Mouse (Mus musculus) left cerebral cortex, postnatal 36 days (tissue): Measurements from ENCODE around the gene Bcl6b. TPM values are rescaled to one million over a fixed set of nuclear protein-coding genes. Genes with fewer than 3 reads are reported as not detected.

Source experiments
- DNase-seq, 2 experiments: peaks; one replicate each; pipeline ENCODE4 v3.0.0; 2021 to 2022; ENCODE audit warnings: low spot score in 2 of 2, mixed read lengths in 1 of 2
- intact Hi-C: fragments of 180-260 bp; cut with DNase I; formaldehyde crosslinking; loops from one replicate; pipeline ENCODE4 v1.15.1; 2025
- total RNA-seq, 2 experiments: library from RNA; stranded (reverse); gene quantifications; 2 replicates each; pipeline ENCODE4 v1.2.3; 2021

Gene Bcl6b
- total RNA-seq, 2 experiments from 2014 or later = 1.7 to 1.8 TPM

DNA sequence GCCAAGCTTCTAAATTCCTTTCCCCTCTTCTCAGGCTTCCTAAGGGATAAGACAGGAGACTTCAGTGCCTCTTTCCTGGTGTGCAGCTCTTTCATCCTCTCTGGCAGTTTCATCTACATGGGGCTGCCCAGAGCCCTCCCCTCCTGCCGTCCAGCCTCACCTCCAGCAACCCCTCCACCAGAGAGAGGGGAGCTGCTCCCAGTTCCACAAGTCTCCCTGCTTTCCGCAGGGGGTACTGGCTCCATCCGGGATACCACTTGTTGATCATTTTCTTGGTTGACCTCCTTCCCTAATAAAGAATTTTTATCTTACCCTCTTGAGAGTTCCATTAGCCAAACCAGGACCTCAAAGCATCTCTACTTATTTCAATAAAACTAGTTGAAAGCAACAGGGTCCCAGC, 13.5 kb downstream of the Bcl6b start:
- intact Hi-C loops = no loop called here
- DNase-seq = no peak

DNA sequence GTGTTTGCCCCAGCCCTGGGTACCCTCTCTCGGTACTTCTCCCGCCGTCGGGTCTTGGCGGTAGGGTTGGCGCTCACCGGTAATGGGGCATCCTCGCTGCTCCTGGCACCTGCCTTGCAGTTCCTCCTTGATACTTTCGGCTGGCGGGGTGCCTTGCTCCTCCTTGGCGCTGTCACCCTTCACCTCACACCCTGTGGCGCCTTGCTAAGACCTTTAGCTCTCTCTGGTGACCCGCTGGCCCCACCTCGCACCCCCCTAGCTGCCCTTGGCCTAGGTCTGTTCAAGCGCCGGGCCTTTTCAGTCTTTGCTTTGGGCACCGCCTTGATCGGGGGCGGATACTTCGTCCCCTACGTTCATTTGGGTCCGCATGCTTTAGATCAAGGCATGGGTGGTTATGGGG, 14.3 kb downstream of the Bcl6b start:
- intact Hi-C loops = no loop called here
- no peak for DNase-seq

DNA sequence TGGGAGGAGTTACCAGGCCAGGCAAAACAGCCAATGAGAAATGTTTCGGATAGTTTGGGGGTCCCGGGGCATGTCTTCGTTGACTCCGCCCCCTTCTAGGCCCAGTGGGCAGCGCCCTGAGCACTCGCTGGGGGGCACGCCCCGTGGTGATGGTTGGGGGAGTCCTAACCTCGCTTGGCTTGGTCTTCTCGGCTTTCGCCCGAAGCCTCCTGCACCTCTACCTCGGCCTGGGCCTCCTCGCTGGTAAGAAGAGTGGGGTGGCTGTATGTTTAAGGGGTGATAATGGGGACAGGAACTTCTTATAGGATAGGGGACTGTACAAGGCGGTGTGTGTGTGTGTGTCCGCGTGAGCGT, 14.8 kb downstream of the Bcl6b start:
- intact Hi-C loops = loop anchor here (5.0 kb wide), 2 partner anchors 158 to 283 kb away; no protein-coding TSS in a partner anchor
- DNase-seq = no peak

DNA sequence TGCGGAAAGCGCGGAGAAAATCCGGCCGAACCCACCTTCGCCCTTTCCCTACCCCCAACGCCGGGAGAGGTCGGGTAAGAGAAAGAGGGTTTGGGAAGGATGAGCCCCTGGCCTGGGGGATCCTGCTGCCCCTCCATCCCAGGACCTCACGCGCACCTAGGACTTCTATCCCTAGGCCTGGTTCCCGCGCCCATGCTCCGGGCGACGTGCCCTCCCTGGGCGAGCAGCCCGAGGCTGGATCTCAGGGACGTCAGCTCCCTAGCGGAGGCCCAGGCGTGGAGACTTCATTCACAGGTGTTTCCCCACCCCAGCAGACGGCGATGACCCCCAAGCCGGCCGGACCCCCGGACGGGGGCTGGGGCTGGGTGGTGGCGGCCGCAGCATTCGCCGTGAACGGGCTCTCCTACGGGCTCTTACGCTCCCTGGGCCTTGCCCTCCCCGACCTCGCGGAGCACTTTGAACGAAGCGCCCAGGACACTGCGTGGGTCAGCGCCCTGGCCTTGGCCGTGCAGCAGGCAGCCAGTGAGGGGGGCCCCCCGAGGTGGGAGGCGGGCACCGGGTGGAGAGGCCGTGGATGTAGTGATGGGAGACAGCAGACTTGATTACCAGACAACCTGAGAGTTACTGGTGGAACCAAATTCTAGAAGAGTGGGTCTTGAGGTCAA, 15.3 kb downstream of the Bcl6b start:
- peak in 1 of 2 experiments; percentile 56 for DNase-seq
- intact Hi-C loops = loop anchor here (5.0 kb wide), 2 partner anchors 157 to 282 kb away; no protein-coding TSS in a partner anchor

DNA sequence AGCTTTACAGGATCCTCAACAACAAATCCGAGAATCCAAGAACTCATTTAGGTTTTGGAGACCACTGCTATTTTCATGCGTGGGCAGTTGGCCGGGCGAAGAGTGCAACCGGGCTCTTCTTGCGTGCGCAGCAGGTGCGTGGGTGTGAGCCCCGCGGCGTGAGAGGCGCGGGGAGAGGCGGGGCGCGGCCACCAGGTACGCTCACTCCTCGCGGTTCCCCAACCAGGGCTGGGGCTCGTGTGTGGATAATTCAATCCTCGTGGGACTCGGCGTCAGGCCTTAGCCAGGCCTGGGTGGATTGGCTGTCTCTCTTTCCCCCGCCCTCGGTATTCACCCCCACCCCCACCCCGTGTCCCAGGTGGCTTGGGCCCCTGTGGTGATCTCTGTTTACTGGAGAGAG, 15.9 kb downstream of the Bcl6b start:
- peak in 1 of 2 experiments; percentile 60 for DNase-seq

DNA sequence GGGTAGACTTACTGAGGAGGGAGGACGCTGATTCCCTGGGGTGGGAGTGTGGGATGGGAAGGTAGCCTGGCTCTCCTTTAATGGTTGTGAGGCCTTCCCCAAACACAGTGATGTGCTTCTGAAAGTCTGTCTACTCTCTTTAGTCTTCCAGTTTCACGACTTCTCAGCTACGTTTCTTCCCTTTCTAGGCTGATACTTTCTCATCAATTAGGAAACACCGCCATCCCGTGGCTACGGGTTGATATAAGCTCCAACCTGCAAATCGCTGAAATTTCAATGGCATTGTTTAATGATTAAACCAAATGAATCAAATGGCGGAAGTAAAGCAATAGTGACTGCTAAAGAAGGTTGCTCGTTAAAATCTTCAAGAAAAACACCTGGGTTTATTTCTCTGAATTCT, 16.7 kb downstream of the Bcl6b start:
- no peak for DNase-seq
- intact Hi-C loops = loop anchor here (5.0 kb wide), 2 partner anchors 156 to 281 kb away; no protein-coding TSS in a partner anchor

More for the DNA sequence above, 15.9 kb downstream of the Bcl6b start:
- intact Hi-C loops = loop anchor here (5.0 kb wide), 2 partner anchors 156 to 281 kb away; no protein-coding TSS in a partner anchor

DNA sequence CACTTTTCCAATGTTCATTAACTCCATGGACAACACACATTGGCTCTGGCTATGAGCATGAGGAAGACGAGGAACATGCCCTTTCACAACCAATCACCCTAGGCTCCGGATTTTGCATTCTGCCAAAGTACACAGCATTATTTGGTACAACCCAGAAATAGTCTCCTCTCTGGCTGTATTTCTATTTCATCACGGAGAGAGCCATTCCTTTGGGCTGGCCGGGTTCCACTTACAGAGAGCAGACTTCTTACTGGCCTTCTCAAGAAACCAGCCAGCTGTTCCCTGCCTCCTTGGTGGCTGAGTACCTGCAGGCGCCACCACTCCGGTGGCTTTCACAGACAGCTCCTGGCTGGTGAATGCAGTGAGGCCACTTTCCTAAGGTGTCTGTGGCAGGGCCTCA, 17.2 kb downstream of the Bcl6b start, which contains the start of gene Slc16a11:
TSS of gene Slc16a11 (plus strand) at position 330 of the 400 bp plus-strand sequence.
- DNase-seq = no peak

DNA sequence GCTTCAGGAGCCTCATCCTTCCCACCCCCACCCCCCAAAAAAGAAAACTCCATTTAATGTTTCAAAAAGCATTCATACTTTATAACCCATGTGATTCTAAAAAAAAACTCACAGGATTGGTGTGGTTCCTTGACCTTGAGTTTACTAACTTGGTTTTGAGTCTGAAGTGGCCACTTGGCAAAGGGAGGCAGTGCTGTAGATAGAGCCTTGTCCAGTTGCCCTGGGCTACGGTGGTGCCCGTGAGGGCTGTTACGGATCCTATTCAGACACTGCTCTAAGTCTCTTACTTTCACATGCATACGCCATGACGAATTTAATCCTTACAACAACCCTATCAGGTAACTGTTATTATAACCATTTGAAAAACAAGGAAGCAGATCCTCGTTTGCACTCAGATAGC, 17.6 kb downstream of the Bcl6b start:
- DNase-seq = no peak

More for the DNA sequence above, 17.2 kb downstream of the Bcl6b start, which contains the start of gene Slc16a11:
- intact Hi-C loops = loop anchor here (5.0 kb wide), 2 partner anchors 155 to 280 kb away; no protein-coding TSS in a partner anchor

DNA sequence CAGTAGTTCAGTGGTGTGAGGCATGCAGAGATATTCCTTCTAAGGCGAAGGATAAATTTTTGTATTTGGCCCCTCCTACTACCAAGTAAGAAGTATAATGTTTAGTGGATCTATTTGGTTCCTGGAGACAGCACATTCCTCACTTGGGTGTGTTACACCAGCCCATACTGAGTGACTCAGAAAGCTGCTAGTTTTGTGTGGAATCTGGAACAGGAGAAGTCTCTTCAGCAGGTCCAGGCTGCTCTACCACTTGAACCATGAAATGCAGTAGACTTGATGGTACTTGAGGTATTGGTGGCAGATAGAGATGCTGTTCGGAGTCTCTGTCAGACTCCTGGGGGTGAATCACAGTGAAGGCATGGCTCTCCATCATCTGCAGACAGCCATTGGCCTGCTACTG, 18.9 kb downstream of the Bcl6b start:
- no peak for DNase-seq
- intact Hi-C loops = loop anchor here (5.0 kb wide), 2 partner anchors 153 to 278 kb away; no protein-coding TSS in a partner anchor

More for the DNA sequence above, 17.6 kb downstream of the Bcl6b start:
- intact Hi-C loops = loop anchor here (5.0 kb wide), 2 partner anchors 155 to 280 kb away; no protein-coding TSS in a partner anchor

DNA sequence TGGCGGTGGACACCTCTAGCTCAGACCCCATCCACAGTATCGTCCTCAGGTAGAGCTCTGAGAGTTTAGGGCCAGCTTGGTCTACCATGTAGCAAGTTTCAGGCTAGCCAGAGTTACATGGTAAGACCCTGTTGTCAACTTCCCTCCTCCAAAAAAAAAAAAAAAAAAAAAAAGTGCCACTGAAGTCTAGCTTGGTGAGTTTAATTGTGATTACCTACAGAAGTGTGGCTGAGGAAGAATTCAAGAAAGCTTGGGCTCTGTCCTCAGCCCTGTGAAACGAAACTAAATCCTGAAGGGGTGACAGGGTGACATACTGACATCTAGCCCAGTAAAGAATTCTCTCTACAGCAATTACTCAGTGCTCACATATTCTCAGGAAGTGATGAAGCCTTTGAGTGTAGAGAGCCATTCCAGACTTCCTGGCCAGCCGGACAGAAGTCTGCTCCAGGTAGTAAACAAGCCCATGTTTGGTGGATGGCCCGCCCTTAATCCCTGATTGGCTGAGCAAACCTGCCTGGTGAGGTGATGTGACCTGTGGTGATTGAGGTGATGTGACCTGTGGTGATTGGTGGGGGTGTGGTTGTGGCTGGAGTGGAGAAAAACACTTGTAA, 20.7 kb downstream of the Bcl6b start:
- no peak for DNase-seq
- intact Hi-C loops = no loop called here

DNA sequence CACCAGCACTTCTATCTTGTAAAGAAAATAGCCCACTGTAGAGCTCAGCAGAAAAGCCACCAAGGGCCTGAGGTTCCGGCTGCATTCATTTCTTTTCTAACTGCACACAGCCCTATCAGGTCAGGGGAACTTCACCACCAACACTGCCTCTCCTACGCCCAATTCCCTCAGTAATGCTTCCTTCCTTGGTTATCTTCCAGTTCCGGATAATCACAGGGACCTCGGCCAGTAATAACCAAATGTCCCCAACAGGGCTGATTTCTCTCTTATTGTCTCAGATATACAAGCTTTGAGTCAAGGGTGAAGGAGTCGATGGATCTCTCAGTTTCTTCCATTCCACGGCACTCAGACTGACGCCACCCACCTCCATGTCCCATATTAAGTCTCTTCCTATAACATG, 22.3 kb downstream of the Bcl6b start:
- intact Hi-C loops = no loop called here
- DNase-seq = no peak

DNA sequence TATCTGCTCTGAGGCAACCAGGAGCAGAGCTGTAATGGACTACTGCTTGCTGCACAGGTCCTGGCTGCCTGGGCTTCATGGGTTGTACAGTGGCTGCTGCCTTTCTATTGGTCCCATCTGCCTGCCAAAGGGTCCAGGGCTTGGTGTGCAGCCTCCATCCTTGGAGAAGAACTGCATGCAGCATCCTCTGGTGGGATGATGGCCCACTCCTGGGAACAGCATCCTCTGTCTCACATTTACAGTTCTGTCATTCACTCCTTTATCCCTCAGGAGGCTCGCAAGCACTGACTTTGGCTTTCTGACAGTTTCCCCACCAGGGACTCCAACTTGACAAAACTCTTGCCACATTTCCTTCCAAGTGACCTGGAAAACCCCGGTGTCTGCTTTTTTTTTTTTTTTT, 22.8 kb downstream of the Bcl6b start:
- intact Hi-C loops = no loop called here

DNA sequence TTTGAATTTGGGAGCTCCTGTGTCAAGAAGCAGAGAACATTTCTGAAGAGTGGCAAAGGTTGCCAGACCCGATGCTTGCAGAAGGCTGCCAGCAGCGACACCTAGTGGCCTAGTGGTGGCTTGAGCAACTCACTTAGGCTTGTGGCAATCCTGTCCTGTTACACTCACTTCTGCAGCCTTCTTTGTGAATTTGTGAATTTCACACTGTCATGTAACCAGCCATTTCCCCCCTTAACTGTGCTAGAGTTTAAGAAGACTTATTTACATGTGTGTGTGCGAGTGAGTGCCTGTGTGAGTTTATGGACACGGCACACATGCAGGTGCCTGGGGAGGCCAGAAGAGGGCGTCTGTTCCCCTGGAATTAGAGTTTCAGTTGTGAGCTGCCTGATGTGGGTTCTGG, 27.9 kb downstream of the Bcl6b start:
- peak; percentile 61 to 62 for DNase-seq
- intact Hi-C loops = loop anchor here (2.0 kb wide), 1 partner anchor 127 kb away; no protein-coding TSS in a partner anchor

More for the DNA sequence above, 22.8 kb downstream of the Bcl6b start:
- DNase-seq = no peak

DNA sequence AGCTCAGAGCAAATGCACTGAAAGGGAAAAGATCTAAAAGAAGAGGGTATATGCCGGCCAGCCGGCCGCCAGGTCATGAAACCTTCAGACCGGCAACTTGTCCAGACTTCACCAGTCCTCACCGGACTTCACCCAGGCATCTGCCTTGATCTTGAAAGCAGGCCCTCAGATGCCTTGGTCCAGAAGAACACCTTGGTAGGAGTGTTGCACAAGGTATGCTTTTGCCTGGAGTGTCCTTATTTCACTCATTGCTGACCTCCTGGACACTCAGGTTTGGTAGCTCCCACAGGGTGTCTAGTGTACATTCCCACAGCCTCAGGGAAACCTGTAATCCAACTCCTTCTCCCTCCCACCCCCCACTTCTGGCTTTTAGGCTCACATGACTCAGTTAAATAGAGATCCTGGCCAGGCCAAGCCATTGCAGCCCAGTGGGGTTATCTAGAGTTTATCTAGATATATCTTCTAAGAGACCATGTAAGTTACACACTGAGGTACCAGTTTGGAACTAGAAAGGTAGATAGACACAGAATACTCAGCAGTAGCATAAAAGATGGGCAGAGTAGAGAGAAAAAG, 29.5 kb downstream of the Bcl6b start:
- intact Hi-C loops = loop anchor here (2.0 kb wide), 1 partner anchor 125 kb away; no protein-coding TSS in a partner anchor
- DNase-seq = no peak

DNA sequence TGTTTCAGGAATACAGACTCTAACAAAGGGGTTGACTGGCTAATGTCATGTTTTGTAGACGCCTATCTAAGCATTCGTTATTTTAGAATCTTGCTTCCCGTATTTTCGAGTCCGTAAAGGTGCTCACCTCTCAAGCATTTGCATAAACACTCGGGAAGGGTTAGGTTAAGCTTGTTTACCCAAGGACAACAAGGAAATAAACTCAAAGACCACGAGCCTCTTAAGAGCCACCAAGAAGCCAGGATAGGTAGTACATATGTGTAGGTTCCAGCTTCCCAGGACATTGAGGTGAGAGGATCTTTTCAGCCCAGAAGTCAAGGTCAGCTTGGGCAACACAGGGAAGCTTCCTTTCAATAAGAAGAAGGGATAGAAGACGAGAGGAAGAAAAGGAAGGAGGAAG, 30.5 kb downstream of the Bcl6b start:
- DNase-seq = no peak
- intact Hi-C loops = no loop called here

DNA sequence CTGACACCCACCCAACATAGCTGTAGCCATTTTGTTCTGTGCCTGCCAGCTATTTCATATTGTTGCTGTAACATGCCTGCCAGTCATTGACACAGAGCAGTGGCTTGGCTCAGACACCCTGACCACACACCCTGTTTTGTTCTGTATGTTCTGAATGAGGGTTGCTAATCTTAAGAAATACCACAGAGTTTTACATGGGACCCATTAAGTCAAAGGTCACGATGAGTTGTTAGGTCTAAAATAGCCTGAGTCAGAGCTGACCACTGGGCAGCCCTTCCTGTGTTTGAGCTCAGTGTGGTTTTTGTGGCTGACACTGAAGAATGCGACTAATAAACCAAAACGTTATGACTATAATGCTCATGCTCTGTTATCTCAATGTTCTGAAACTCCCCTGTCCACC, 31.3 kb downstream of the Bcl6b start:
- intact Hi-C loops = no loop called here

DNA sequence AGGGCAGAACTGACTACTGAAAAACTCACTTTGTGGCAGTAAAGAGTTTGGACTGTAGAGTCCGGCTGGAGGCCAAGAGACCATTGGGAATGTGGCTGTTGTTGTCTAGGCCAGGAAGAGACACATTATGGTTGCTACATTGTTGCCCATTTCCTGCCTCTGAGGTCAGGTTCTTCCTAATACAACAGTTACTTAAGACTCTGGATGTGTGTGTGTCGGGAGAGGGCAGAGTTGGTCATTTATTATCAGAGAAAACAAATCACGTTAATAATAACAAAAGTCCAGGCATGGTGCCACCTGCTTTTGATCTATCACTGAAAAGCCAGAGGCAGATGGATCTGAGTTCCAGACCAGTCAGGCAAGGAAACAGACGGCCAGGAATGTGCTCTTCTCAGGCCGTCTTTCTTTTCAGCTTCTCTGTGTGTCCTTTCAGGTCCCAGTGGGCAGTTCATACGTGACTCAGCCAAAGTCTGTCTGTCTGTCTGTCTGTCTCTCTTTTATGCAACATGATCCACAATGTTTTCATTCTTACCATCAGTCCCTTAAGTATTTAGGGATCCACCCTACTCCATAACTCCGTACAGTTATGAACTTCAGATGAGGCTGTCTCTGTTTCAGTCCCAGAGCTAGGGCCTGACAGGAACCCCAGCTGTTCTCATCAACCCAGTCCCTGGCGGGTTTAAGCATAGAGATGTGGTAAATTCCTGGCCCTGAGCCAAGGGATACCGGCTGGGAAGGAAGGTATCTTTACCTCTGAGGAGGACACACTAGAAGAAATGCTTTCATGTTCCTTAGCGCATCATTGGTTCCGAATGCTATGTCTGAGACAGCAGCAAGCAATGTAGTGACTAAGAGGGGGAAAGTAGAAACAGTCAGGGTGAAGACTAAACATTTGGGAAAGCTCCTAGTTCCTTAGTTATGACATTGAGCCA, 36.0 kb downstream of the Bcl6b start:
- intact Hi-C loops = no loop called here
- DNase-seq = no peak

More for the DNA sequence above, 31.3 kb downstream of the Bcl6b start:
- DNase-seq = no peak

DNA sequence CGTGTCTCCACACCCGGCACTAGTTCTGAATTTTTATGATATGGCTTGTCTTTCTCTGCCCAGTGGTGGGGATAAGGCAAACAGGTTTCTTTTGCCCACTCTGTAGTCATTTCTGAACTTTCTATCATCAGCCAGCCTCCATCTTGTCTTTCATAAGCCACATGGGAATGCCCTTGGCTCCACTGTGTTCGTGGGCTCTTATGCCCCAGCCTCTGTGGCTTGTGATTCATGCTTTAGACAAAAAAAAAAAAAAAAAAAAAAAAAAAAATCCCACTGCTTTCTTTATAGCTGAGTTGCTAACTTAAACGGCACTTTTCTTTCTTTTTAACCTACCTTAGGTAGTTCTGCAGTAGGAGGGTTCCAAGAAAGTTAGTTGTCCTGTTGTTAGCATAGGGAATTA, 37.4 kb downstream of the Bcl6b start:
- no peak for DNase-seq

DNA sequence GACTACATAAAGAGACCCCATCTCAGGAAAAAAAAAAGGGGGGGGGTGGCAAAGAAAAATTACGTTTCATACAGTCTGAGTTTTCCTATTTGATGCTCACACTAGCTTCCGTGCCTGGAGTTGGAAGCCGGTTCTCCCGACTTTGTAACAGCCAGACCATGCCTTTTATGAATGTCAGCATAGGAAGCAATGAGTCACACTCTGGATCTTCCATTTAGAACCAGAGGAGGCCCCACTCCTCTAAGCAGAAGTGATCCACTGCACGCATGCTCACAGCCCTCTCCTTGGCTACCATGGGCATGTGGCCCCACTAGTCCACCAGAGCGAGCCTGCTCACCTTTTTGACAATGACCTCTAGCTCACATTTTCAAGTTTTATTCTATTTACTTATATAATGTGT, 38.4 kb downstream of the Bcl6b start:
- DNase-seq = no peak
- intact Hi-C loops = no loop called here

More for the DNA sequence above, 37.4 kb downstream of the Bcl6b start:
- intact Hi-C loops = no loop called here
